Mouse (Mus musculus) adrenal gland, adult 2 months (tissue): ENCODE data around the gene Gm9008. TPM values are rescaled to one million over a fixed set of nuclear protein-coding genes. Genes with fewer than 3 reads are reported as not detected.
"Not testable (repeated sequence)": the region's sequence is repeated elsewhere in the genome, so short reads cannot be mapped to it uniquely, and the experiment has no call there.

Experiments
- DNase-seq: peaks from one replicate; pipeline ENCODE4 v3.0.0; 2021
- long read RNA-seq: library from polyadenylated mRNA; stranded (forward); transcript quantifications from one replicate; pipeline ENCODE4 v2.0.0, GENCODE M21; 2021
- polyA plus RNA-seq: library from polyadenylated mRNA; depleted of rRNA; stranded (reverse); fragments of >200 nt; gene quantifications from 2 replicates; pipeline ENCODE4 v1.2.3, GENCODE M21; 2012; rRNA removed
- total RNA-seq, 2 experiments: library from RNA; stranded (reverse); gene quantifications; 2 replicates each; pipeline ENCODE4 v1.2.3; 2021

The Gm9008 gene
- total RNA-seq (1 to 10 TPM; 4.0 to 7.5 TPM), polyA plus RNA-seq (2.1 and 4.6 TPM in 2 replicates)
- long read RNA-seq, partial matches to known transcripts: 0 of 3 reads
- long read RNA-seq, other reads (novel, unspliced or antisense): 0 of 3 reads

DNA sequence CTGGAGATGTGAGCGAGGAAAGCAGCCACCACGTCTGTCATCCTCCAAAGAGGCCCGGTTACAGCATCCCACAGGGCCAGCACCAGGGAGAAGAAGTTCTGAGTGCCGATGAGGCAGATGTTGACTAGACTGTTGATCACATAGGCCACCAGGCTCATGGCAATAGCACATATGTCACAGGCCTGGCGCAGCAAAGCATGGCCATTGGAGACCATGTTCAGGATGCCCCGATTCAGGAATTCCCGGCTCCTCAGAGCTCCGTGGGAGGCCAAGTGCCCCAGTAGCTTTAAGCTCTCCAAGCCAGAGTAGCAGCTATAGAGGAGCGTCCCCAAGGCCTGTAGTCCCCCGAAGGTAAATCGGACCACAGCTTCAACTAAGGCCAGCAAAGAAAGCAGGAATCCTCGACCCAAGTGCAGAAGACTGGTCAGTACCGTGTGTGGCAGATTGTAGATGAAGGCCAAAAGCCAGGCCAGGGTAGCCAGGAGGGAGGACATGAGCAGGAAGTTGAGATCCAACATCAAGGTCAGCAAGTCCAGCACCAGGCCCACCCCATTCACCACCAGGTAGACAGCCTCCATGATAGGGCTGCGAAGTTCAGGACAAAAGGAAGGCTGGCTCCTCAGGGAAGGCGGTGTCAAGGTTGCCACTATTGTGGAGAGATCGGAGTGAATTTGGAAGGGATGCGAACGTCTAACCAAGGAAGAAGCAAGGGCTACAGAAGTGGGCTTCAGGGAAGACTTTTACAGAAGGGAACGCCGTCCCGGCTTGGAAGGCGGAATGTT, at the start of gene Gm9008:
Gene Gm9008, minus strand, starts transcription at position 731 of the 782 bp plus-strand sequence.
- not testable (repeated sequence) for DNase-seq

DNA sequence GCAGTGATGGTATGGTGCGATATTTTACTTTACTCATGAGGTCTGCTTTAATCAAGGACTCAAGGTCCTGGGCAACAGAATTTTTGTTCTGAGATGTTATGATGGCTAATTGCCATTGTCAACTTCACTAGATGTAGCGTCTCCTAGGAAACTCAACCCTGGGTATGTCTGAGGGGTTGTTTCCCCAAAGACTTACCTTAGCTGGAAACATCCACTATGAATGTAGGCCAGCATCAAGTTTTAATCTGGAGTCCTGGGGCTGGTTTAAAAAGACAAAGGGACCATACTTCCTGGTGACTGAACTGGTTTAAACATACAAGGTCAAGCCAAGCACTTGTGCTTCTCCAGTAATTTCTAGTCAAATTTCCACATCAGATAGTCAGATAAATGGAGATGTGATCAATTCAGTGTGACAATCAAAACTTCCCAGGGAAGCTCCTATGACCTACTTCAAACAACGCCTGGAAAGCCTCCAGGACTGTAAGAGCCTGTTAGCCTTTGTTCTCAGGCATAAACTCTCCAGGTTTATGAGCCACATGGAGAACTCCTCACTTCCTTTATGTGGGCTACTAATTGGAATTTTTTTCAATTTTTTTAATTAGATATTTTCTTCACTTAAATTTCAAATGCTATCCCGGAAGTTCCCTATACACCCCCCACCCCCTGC, 24.5 kb upstream of the Gm9008 start:
- no peak for DNase-seq

DNA sequence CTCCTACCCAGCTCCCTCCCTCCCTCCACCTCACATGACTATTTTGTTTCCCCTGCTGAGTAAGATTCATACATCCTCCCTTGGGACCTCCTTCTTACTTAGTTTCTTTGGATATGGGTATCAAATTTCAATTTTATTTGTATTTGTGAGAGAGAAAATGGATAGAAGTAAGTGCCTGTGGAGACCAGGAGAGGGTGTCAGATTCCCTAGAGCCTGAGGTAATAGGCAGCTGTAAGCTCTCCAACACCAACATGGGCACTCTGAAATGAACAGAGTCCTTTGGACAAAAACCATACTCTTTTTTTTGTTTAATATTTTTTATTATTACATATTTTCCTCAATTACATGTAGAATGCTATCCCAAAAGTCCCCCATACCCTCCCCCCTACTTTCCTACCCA, 12.6 kb upstream of the Gm9008 start:
- DNase-seq: no peak

DNA sequence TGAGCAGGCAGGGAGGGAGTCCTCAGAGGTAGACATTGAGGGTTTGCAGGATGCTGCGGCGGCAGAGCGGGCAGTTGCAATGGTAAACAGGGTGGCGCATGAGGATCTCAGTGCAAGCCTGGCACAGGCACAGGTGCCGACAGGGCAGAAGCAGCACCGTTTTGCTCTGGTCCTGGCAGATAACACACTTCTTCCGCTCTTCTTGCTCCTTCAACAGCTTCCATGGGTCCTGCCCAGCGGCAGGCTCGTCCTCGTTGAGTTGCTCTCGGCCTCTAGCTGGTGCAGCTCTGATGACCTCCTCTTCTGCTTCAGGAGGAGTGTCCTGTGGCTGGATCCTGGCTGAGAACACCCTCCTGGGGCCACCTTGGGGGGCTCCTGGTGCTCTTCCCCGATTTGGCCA, 1.2 kb downstream of the Gm9008 start:
- not testable (repeated sequence) for DNase-seq

DNA sequence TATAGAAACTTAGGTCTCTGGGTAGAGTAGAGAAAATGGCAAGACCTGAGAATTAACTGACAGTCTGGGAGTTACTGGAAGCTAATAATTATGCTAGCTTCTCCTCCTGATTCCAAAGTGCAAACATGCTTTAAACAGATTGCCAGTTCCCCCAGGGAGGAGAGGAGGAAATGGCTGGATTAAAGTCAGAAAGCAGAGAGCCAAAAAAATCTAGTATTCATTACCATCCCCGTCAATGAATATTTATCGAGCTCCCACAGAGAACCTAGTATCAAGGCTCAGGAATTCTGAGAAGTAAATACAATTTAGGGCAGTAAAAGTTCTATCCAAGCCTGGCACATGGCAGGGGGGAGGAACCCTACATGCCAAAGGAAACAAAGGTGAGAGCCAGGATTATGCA, 29.4 kb downstream of the Gm9008 start:
- no peak for DNase-seq
